Mouse (Mus musculus) lung, adult 2 months (tissue): Measurements from ENCODE around the gene Cyp2d22. TPM values are rescaled to one million over a fixed set of nuclear protein-coding genes. Genes with fewer than 3 reads are reported as not detected.

Experiments used
- DNase-seq: peaks from one replicate; pipeline ENCODE4 v3.0.0; 2022
- H3K4me1 ChIP-seq: fragments of 200-500 bp; 2 replicates; pipeline ENCODE4 v1.6.1; 2011; ENCODE audit warnings: low read length; ENCODE audit not compliant: control insufficient read depth, insufficient read depth
- H3K4me3 ChIP-seq: fragments of 200-500 bp; replicated peaks from 2 replicates; pipeline ENCODE3; 2011; ENCODE audit warnings: low read depth, mild to moderate bottlenecking, control low read depth, low read length; ENCODE audit errors: extremely low read depth
- CTCF ChIP-seq: fragments of 200-500 bp; IDR thresholded peaks from 2 replicates; pipeline ENCODE4 v1.5.1; 2011; ENCODE audit warnings: mild to moderate bottlenecking, low read length, control low read depth; ENCODE audit not compliant: insufficient read depth
- POLR2A ChIP-seq: fragments of 200-500 bp; IDR thresholded peaks from 2 replicates; pipeline ENCODE4 v1.6.1; 2011; ENCODE audit warnings: low read depth, mild to moderate bottlenecking, control low read depth, low read length, borderline replicate concordance; ENCODE audit errors: extremely low read depth
- WGBS: fragments of 180-500 bp; shearing (Covaris S2); methylation state at CpG from one replicate; pipeline ENCODE4 v1.1.7; 2018; 5-methylcytosine and 5-hydroxymethylcytosine counted together
- polyA plus RNA-seq: library from polyadenylated mRNA; depleted of rRNA; stranded (reverse); fragments of >200 nt; gene quantifications from 2 replicates; pipeline ENCODE4 v1.2.3, GENCODE M21; 2012; rRNA removed

Cyp2d22 gene
- 84.6 and 90.2 TPM in 2 replicates for polyA plus RNA-seq

DNA sequence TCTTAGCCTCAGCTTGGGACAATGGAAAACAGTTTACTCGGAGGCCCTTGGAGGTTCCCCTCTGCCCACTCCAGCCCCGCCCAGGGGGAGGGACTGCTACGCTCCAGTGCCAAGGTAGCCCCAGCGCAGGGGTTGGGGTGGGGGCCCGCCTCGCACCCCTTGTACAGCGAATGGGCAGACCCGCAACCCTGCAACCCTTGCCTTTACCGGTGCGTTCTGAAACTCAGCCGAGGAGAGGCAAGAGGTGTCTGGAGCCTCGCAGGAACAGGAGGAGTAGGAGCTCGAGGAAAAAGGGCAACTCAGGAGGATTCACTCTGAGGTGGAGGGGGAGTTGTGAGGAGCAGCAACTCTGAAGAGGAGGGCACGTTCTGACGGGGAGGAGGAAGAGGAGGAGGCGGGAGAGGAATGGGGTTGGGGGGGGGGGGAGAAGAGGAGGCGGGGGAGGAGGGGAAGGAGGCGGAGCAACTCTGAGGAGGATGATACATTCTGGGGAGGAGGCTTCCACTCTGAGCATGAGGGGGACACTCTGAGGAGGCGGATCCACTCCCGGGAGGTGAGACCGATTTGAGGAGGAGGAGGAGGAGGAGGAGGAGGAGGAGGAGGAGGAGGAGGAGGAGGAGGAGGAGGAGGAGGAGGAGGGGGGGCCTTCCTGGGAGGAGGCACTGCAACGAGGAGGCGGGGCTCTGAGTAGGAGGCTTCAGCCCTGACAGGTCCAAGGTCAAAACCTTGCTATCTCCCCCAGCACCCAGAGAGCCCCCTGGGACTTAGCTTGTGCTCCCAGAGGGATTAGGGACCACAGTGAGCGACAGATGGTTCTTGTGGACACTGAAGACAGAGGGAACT is at the start of gene Cyp2d22:
Cyp2d22 (minus strand) TSS at position 390 of the 843 bp plus-strand sequence.
- Histone ChIP-seq H3K4me1 (peaks cover 15% of the 10 kb centered on the region), H3K4me3 (peak within 1 kb of the TSS; percentile 64)
- peak; percentile 71; the same call in 1 of the 2 replicates for TF ChIP-seq POLR2A
- TF ChIP-seq CTCF, result no peak
- DNase-seq, result peak; percentile 66
- WGBS, result 2% methylated on average over 18 of the region's 24 CpGs

GRCm38 (mm10) chr15:82423471-82423870 is 43.4 kb upstream of the Cyp2d22 start:
- no peak for DNase-seq
- TF ChIP-seq POLR2A, result no peak
- TF ChIP-seq CTCF, result no peak
- Histone ChIP-seq H3K4me1 (no peaks in the 10 kb centered on the region), H3K4me3 (no peak overlapping the region)
- WGBS, result 67% methylated on average over 3 of the region's 3 CpGs

GRCm38 (mm10) chr15:82422935-82423334 is 42.9 kb upstream of the Cyp2d22 start:
- 64% methylated on average over 4 of the region's 4 CpGs for WGBS
- Histone ChIP-seq H3K4me3 (no peak overlapping the region), H3K4me1 (no peaks in the 10 kb centered on the region)
- TF ChIP-seq CTCF, result no peak
- no peak for TF ChIP-seq POLR2A
- DNase-seq, result no peak

- no peak overlapping the region for H3K4me3 ChIP-seq
- TF ChIP-seq POLR2A (no peak), CTCF (no peak)
- no peak for DNase-seq
- WGBS, result 81% methylated on average over 1 of the region's 1 CpGs
- H3K4me1 ChIP-seq, result no peaks in the 10 kb centered on the region
Observed at GRCm38 (mm10) chr15:82418616-82419015, 38.6 kb upstream of the Cyp2d22 start.

GRCm38 (mm10) chr15:82416797-82417789 is 37.0 kb upstream of the Cyp2d22 start:
- Histone ChIP-seq H3K4me3 (peak overlapping the region; percentile 44), H3K4me1 (no peaks in the 10 kb centered on the region)
- 24% methylated on average over 16 of the region's 16 CpGs for WGBS
- TF ChIP-seq POLR2A, result peak; percentile 61; the same call in 1 of the 2 replicates
- TF ChIP-seq CTCF, result peak; percentile 96
- DNase-seq, result peak; percentile 77

DNA sequence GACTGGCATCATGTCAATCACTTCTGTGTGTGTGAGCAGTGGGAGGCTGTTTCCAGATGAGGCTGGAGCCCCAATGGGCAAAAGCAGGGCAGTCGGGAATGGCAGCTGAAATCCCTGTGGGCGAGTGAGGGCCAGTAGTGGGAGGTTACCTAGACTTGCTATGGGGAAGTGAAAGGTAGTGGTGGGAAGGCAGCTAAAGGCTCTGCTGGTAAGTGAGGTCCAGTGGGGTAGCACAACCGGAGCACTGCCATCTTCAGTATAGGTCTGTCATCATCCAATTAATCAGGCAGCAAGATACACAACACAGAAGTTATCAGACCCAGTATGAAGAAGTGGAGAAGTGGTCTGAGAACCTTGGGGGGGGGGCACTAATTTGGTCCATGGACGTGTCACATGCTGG is 27.5 kb upstream of the Cyp2d22 start:
- WGBS, result 77% methylated on average over 4 of the region's 4 CpGs
- no peak overlapping the region for H3K4me3 ChIP-seq
- DNase-seq, result no peak
- H3K4me1 ChIP-seq, result no peaks in the 10 kb centered on the region
- no peak for TF ChIP-seq POLR2A
- no peak for TF ChIP-seq CTCF

DNA sequence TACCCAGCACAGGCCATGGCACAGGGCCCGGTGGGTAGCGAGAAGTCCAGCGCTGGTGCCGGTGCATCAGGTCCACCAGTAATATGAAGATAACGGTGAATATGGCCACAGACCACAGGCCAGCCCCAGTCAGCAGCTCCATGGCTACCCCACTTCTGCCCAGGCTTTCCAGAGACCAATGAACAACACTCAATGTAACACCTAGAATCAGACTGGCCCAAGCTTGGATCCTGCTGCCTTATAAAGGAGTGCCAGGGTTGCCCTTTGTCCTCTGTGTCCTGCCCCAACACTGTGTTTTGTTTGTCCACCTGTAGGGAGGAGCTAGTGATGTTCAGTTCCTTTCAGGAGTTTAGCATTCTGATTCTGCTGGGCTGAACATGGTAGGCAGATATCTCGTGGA is 26.9 kb upstream of the Cyp2d22 start, which contains the start of gene Cyp2d10:
Cyp2d10 (minus strand) TSS at position 215 of the 400 bp plus-strand sequence.
- 90% methylated on average over 6 of the region's 6 CpGs for WGBS
- no peak for TF ChIP-seq CTCF
- no peak for TF ChIP-seq POLR2A
- no peaks in the 10 kb centered on the region for H3K4me1 ChIP-seq
- no peak within 1 kb of the TSS for H3K4me3 ChIP-seq
- DNase-seq, result no peak

DNA sequence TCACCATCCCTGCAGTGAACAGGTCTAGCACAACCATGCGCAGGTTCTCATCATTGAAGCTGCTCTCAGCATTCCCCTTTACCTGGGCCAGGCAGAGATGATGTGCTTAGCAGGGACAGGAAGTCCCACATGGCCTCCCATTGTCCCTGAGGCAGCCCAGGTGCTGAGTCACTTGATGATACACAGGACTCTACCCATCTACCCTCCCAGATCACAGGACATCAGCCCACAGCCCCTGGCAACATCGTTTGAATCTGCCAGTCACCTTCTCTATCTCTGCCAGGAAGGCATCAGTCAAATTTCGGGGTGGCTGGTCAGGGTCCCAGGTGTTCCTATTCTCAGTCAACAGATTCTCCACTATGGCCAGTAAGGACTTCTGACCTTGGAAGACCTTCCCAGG is 24.1 kb upstream of the Cyp2d22 start:
- Histone ChIP-seq H3K4me3 (no peak overlapping the region), H3K4me1 (no peaks in the 10 kb centered on the region)
- no peak for DNase-seq
- no peak for TF ChIP-seq CTCF
- no peak for TF ChIP-seq POLR2A
- 82% methylated on average over 3 of the region's 3 CpGs for WGBS

- Histone ChIP-seq H3K4me3 (no peak overlapping the region), H3K4me1 (no peaks in the 10 kb centered on the region)
- WGBS, result 88% methylated on average over 9 of the region's 9 CpGs
- TF ChIP-seq POLR2A, result no peak
- TF ChIP-seq CTCF, result no peak
- no peak for DNase-seq
Observed at GRCm38 (mm10) chr15:82403606-82404005, 23.5 kb upstream of the Cyp2d22 start.

- no peak for DNase-seq
- no peak overlapping the region for H3K4me3 ChIP-seq
- H3K4me1 ChIP-seq, result no peaks in the 10 kb centered on the region
- WGBS, result 89% methylated on average over 6 of the region's 6 CpGs
- TF ChIP-seq POLR2A, result no peak
- TF ChIP-seq CTCF, result no peak
Observed at GRCm38 (mm10) chr15:82402741-82403140, 22.7 kb upstream of the Cyp2d22 start.
